16 mouse cellular contexts compared by ENCODE assay signal in genomic region chr1:80239481-80239880, GRCm38 (mm10). TPM values are rescaled to one million over a fixed set of nuclear protein-coding genes. Genes with fewer than 3 reads are reported as not detected.
"Had no signal": no experiment of that assay in that cellular context is flagged by ENCODE, and none has a peak within 500 bp of the region (broad histone marks: within the 10 kb centered on the region; RNA-seq: fewer than 3 reads in every experiment).

No protein-coding gene starts in this region.

- H3K9me3 ChIP-seq: limb, embryonic 10.5 days; liver, embryonic 15.5 days; midbrain, embryonic 12.5 days; neural tube, embryonic 15.5 days had no signal

- H3K4me1 ChIP-seq: liver, embryonic 15.5 days; neural tube, embryonic 15.5 days had no signal

- H3K36me3 ChIP-seq: limb, embryonic 10.5 days; liver, embryonic 15.5 days; midbrain, embryonic 12.5 days; neural tube, embryonic 15.5 days had no signal

- H3K9ac ChIP-seq: liver, embryonic 15.5 days; midbrain, embryonic 12.5 days; neural tube, embryonic 15.5 days had no signal

- H3K27ac ChIP-seq: limb, embryonic 10.5 days; liver, embryonic 15.5 days; midbrain, embryonic 12.5 days; neural tube, embryonic 15.5 days had no signal

- H3K4me2 ChIP-seq: liver, embryonic 11.5 days; liver, embryonic 15.5 days; neural tube, embryonic 15.5 days had no signal

- H3K4me3 ChIP-seq: limb, embryonic 10.5 days; liver, embryonic 15.5 days; midbrain, embryonic 12.5 days; myocyte; neural tube, embryonic 15.5 days had no signal

- ATAC-seq: lung, postnatal 0 days had no signal

- H3K27me3 ChIP-seq: liver, embryonic 15.5 days; midbrain, embryonic 12.5 days; neural tube, embryonic 15.5 days had no signal

- DNase-seq: kidney, adult 9 months; kidney, postnatal 10 days; lung, adult 2 months; lung, postnatal 36 days; right cerebral cortex, adult 18-20 months; right cerebral cortex, postnatal 25 days; thymus, postnatal 14 days had no signal

RNA-seq across cellular contexts. Expression of gene Fam124b, which starts 21.2 kb away (rescaled TPM):
- total RNA-seq: megakaryocyte progenitor cell, adult 5-6 weeks had no signal
- polyA plus RNA-seq: liver, embryonic 11.5 days; liver, embryonic 15.5 days; small intestine, adult 2 months had no signal
